Mouse (Mus musculus) Patski (cell line): ENCODE results near the gene Simc1. TPM values are rescaled to one million over a fixed set of nuclear protein-coding genes. Genes with fewer than 3 reads are reported as not detected.
A peak's percentile ranks its signal among the peaks of the same experiment; 100 is the strongest.

Experiments used
- ATAC-seq: fragments of 100-300 bp; one replicate; pipeline ENCODE4 v1.8.0; 2021
- CTCF ChIA-PET: fragments of 350-600 bp; sonication (Branson Sonifier 250); formaldehyde crosslinking; loops from one replicate; lab custom pipeline; 2022; ENCODE audit warnings: inconsistent platforms; lab: Charles Lee
- POLR2A ChIA-PET: fragments of 350-600 bp; sonication (Branson Sonifier 250); formaldehyde crosslinking; loops from one replicate; lab custom pipeline; 2022; ENCODE audit warnings: antibody characterized with exemption, inconsistent platforms; lab: Charles Lee
- DNase-seq: peaks from one replicate; pipeline ENCODE4 v3.0.0-alpha.2; 2011; ENCODE audit warnings: low read depth, low spot score
- H3K27me3 ChIP-seq: fragments of 371-371 bp; one replicate; pipeline ENCODE4 v1.5.1; 2021
- CTCF ChIP-seq: fragments of 100-300 bp; IDR thresholded peaks from one replicate; pipeline ENCODE4 v1.5.1; 2021
- in situ Hi-C: fragments of 300-500 bp; cut with MboI; formaldehyde crosslinking; loops from 3 replicates; pipeline ENCODE4 v1.11.1; 2018; ENCODE audit warnings: low pct_unique_long_range_greater_than_20kb, mixed read lengths
- polyA plus RNA-seq: library from polyadenylated mRNA; unstranded; gene quantifications from one replicate; pipeline ENCODE4 v1.2.3, GENCODE M21; 2021

Gene Simc1
- polyA plus RNA-seq, 1 experiment from 2014 or later, result 8.8 TPM

- TF ChIP-seq CTCF, result no peak
- no peaks in the 10 kb centered on the region for H3K27me3 ChIP-seq
- in situ Hi-C loops, result no loop called here
- POLR2A ChIA-PET, result no interaction called here
- CTCF ChIA-PET, result no interaction called here
- DNase-seq (no peak), ATAC-seq (no peak)
These were observed 28.6 kb downstream of the Simc1 start for GRCm38 (mm10) chr13:54532134-54532533.

DNA sequence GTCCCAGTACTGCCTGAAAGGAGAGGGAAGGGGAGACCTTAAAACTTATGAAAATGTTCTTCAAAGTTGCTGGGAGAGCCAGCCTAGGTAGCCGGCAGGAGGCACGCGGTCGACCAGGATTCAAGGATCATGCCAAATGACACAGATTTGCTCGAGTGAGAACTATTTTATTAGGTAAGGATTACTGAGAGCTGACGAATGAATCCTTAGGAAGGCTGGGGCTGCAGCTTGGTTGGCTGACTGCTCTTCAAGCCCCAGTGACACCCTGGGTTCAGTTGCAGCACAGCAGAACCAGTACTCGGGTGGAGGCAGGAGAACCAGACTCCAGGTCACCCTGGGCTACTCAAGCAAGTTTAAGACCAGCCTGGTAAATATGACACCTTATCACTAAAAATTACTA, 44.5 kb downstream of the Simc1 start:
- TF ChIP-seq CTCF, result no peak
- CTCF ChIA-PET, result interaction anchor here (1.3 to 1.4 kb wide), 2 partner anchors 8 to 14 kb away, joined by 3 to 4 read pairs; no protein-coding TSS in a partner anchor
- peak; percentile 26 for ATAC-seq
- no peak for DNase-seq
- H3K27me3 ChIP-seq, result no peaks in the 10 kb centered on the region
- in situ Hi-C loops, result no loop called here
- POLR2A ChIA-PET, result no interaction called here

GRCm38 (mm10) chr13:54556176-54556575, 52.6 kb downstream of the Simc1 start:
- no peak for DNase-seq
- TF ChIP-seq CTCF, result no peak
- no peaks in the 10 kb centered on the region for H3K27me3 ChIP-seq
- ChIA-PET CTCF (interaction anchor here (0.7 to 0.9 kb wide), 2 partner anchors 9 to 10 kb away, joined by 3 read pairs; no protein-coding TSS in a partner anchor), POLR2A (no interaction called here)
- in situ Hi-C loops, result no loop called here
- no peak for ATAC-seq

GRCm38 (mm10) chr13:54556796-54557195, 53.2 kb downstream of the Simc1 start:
- in situ Hi-C loops, result no loop called here
- DNase-seq, result no peak
- no peak for ATAC-seq
- H3K27me3 ChIP-seq, result no peaks in the 10 kb centered on the region
- ChIA-PET POLR2A (no interaction called here), CTCF (no interaction called here)
- TF ChIP-seq CTCF, result no peak

- POLR2A ChIA-PET, result no interaction called here
- in situ Hi-C loops, result no loop called here
- no peaks in the 10 kb centered on the region for H3K27me3 ChIP-seq
- ATAC-seq (no peak), DNase-seq (no peak)
- TF ChIP-seq CTCF, result no peak
- CTCF ChIA-PET, result interaction anchor here (1.5 kb wide), 1 partner anchor 37 kb away, joined by 3 read pairs; no protein-coding TSS in a partner anchor
These were observed 54.1 kb downstream of the Simc1 start for GRCm38 (mm10) chr13:54557652-54558051.

DNA sequence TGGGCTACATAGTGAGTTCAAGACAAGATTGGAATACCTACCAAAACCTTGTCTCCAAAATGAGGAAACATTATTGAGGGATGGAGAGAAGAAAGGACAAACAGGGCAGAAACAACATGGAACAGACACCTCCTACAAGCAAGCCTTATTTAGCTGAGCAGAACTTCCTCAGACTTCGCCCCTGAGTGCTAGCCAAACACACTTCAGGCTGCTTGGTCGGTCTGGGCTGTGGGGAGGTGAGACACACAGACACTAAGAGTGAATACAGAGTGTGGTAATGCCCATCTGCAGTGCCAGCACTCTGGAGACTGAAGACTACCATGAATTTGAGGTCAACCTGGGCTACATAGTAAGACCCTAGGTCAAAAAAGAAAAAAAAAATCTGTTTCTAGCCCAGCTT, 56.1 kb downstream of the Simc1 start:
- DNase-seq (no peak), ATAC-seq (no peak)
- in situ Hi-C loops, result no loop called here
- no peak for TF ChIP-seq CTCF
- ChIA-PET CTCF (no interaction called here), POLR2A (interaction anchor here (0.6 kb wide), 1 partner anchor 24 kb away, joined by 6 read pairs; no protein-coding TSS in a partner anchor)
- no peaks in the 10 kb centered on the region for H3K27me3 ChIP-seq

DNA sequence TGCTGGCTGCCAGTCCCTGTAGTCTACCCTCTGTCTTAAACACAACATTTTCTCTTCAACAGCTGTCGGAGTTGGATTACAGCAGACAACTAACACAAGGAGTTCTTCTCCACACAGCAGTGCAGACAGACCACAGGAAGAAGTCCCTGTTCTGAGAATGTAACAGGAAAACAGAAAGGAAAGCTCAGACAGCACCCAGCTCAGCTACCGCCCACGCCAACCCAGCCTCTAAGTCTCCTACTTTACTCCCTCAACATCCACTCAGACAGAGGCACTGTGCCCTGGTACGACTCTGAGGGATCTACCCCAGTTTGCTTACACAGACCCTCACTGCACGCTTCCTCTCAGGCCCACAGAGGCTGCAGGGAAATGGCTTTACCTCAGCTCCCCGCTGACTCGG, 57.0 kb downstream of the Simc1 start:
- DNase-seq (no peak), ATAC-seq (no peak)
- no peaks in the 10 kb centered on the region for H3K27me3 ChIP-seq
- in situ Hi-C loops, result no loop called here
- POLR2A ChIA-PET, result no interaction called here
- CTCF ChIA-PET, result interaction anchor here (1.1 kb wide), 1 partner anchor 9 kb away, joined by 5 read pairs; no protein-coding TSS in a partner anchor
- TF ChIP-seq CTCF, result no peak

- H3K27me3 ChIP-seq, result no peaks in the 10 kb centered on the region
- TF ChIP-seq CTCF, result no peak
- in situ Hi-C loops, result no loop called here
- ChIA-PET POLR2A (interaction anchor here (0.7 kb wide), 1 partner anchor 55 kb away, joined by 4 read pairs; no protein-coding TSS in a partner anchor), CTCF (interaction anchor here (0.9 to 1.5 kb wide), 3 partner anchors 44 to 488 kb away, joined by 3 to 4 read pairs (median 3); no protein-coding TSS in a partner anchor)
- no peak for DNase-seq
- no peak for ATAC-seq
These were observed 59.0 kb downstream of the Simc1 start for GRCm38 (mm10) chr13:54562562-54562961.

- no peaks in the 10 kb centered on the region for H3K27me3 ChIP-seq
- ChIA-PET POLR2A (interaction anchor here (1.3 kb wide), 1 partner anchor 14 kb away, joined by 4 read pairs; no protein-coding TSS in a partner anchor), CTCF (interaction anchor here (1.5 kb wide), 1 partner anchor 15 kb away, joined by 4 read pairs; no protein-coding TSS in a partner anchor)
- ATAC-seq, result peak; percentile 15
- no peak for TF ChIP-seq CTCF
- in situ Hi-C loops, result no loop called here
- no peak for DNase-seq
These were observed 60.9 kb downstream of the Simc1 start for GRCm38 (mm10) chr13:54564232-54565200.

- in situ Hi-C loops, result no loop called here
- peak; percentile 84 for ATAC-seq
These were observed 61.6 kb downstream of the Simc1 start, which contains the start of gene 4833439L19Rik for GRCm38 (mm10) chr13:54565201-54565581. 4833439L19Rik (minus strand) TSS chr13:54565435.

More at GRCm38 (mm10) chr13:54565201-54565581, 61.6 kb downstream of the Simc1 start, which contains the start of gene 4833439L19Rik:
- CTCF ChIA-PET, result interaction anchor here (1.1 to 1.6 kb wide), 3 partner anchors 14 to 98 kb away, joined by 3 to 4 read pairs (median 3); no protein-coding TSS in a partner anchor
- POLR2A ChIA-PET, result interaction anchor here (1.3 kb wide), 1 partner anchor 15 kb away, joined by 4 read pairs; no protein-coding TSS in a partner anchor
- DNase-seq, result peak; percentile 33
- no peaks in the 10 kb centered on the region for H3K27me3 ChIP-seq
- no peak for TF ChIP-seq CTCF
